Mouse (Mus musculus): ENCODE measurements around the gene Eipr1. TPM values are rescaled to one million over a fixed set of nuclear protein-coding genes. Genes with fewer than 3 reads are reported as not detected.

Gene Eipr1
- total RNA-seq, 1 experiment: 41.5 TPM

DNA sequence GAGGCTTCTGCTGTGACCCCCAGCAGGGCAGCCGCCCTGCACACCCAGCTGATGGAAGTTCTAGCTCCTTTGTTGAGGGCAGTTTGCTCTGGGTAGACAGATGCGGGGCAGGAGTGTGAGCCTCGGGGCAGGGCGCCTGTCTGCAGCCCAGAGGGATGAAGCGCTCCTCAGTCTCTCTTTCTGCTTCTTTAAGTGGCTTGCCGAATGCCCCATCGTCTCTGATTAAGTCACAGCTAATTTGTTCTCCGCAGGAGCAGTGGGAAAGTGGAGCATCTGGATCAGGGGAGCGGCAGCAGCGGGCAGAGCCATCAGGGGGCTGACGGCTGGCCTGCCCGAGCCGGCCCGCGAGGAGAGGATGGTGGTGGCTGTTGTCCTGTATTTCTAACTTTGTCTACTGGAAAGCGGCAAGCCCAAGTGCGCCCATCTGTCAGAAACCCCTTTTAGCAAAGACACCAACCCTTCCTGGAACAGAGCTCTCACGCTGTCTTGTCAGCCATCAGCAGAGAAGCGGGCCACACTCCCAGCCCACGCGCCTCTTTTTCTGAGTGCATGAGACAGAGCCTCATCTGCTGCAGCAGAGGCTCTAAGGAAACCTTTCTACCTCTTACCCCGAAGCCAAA is 40.9 kb upstream of the Eipr1 start:
- H3K9me3 ChIP-seq (ENCODE audit: control insufficient read depth, insufficient read depth, low read depth, low read length): no peaks in the 10 kb centered on the region
- H3K9ac ChIP-seq (ENCODE audit: insufficient read depth, low read depth, low read length, poor library complexity, severe bottlenecking): no peak overlapping the region
- no peaks in the 10 kb centered on the region; the same call in 1 of the 2 replicates for H3K36me3 ChIP-seq (ENCODE audit: control insufficient read depth, insufficient read depth, low read length, poor library complexity, severe bottlenecking)
- H3K4me3 ChIP-seq (ENCODE audit: insufficient read depth in 1 of 2, low read depth in 1 of 2, low read length in 2 of 2, poor library complexity in 1 of 2, severe bottlenecking in 1 of 2): no peak overlapping the region
- no peaks in the 10 kb centered on the region; a peak in 2 of 4 replicates for H3K4me1 ChIP-seq (ENCODE audit: control insufficient read depth in 2 of 2, insufficient read depth in 2 of 2, low read length in 2 of 2, poor library complexity in 1 of 2)
- TF ChIP-seq ZNF384 (IDR thresholded peaks at IDR 0.05; ENCODE audit: low read depth, low read length) (no peak), MAFK (IDR thresholded peaks at IDR 0.05; ENCODE audit: insufficient read depth, low read depth, low read length) (no peak), ZC3H11A (IDR thresholded peaks at IDR 0.05; ENCODE audit: borderline replicate concordance, low read depth, low read length) (no peak)
- H3K27ac ChIP-seq (ENCODE audit: insufficient read depth, low read depth, low read length, poor library complexity, severe bottlenecking): no peak overlapping the region
- no peak for DNase-seq (ENCODE audit: low read depth, low spot score)
- in situ Hi-C loops (cut with MboI; ENCODE audit: low sequenced_read_pairs in 2 of 2, unreplicated experiment in 2 of 2): no loop called here

DNA sequence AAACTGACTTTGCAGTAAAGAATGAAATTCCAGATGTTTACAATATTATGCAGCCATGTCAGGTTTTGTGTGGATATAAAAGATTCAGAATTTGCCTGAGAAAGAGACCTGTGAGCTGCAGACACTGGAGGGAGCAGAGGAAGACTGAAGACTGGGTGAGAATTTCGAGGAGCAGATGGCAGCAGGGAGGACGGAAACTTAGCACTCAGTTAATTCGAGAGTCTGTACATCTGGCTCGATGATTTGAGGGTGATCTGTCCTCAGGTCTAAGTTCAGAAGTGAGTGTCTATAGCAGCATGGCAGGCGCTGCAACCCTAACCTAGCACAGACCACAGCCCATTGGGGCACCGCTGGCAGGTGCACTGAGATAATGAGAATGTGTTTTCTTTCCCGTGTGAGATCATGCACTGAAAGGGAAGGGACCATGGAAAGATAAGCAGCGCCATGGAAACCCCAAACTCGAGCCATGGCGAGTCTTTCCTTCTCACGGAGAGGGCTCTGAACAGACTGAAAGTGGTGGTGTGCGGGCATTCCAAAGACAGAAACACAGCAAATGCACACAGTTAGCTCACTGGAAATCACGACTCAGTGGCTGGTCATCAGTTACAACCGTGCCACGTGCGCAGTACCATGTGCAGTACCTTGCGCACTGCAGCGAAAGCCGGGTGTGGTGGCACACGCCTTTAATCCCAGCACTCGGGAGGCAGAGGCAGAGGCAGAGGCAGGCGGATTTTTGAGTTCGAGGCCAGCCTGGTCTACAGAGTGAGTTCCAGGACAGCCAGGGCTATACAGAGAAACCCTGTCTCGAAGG is 36.6 kb upstream of the Eipr1 start:
- Histone ChIP-seq H3K36me3 (ENCODE audit: control insufficient read depth, insufficient read depth, low read length, poor library complexity, severe bottlenecking) (peaks cover 2% of the 10 kb centered on the region; the same call in 1 of the 2 replicates), H3K4me1 (ENCODE audit: control insufficient read depth in 2 of 2, insufficient read depth in 2 of 2, low read length in 2 of 2, poor library complexity in 1 of 2) (peaks cover 2 to 4% of the 10 kb centered on the region in 2 experiments; a peak in 3 of 4 replicates), H3K9me3 (ENCODE audit: control insufficient read depth, insufficient read depth, low read depth, low read length) (no peaks in the 10 kb centered on the region), H3K9ac (ENCODE audit: insufficient read depth, low read depth, low read length, poor library complexity, severe bottlenecking) (no peak overlapping the region), H3K4me3 (ENCODE audit: insufficient read depth in 1 of 2, low read depth in 1 of 2, low read length in 2 of 2, poor library complexity in 1 of 2, severe bottlenecking in 1 of 2) (no peak overlapping the region), H3K27ac (ENCODE audit: insufficient read depth, low read depth, low read length, poor library complexity, severe bottlenecking) (no peak overlapping the region)
- TF ChIP-seq HCFC1 (IDR thresholded peaks at IDR 0.05; ENCODE audit: borderline replicate concordance, insufficient read depth, low read length): no peak
- no peak for TF ChIP-seq CHD2 (IDR thresholded peaks at IDR 0.05; ENCODE audit: low read depth, low read length)
- TF ChIP-seq MAFK (IDR thresholded peaks at IDR 0.05; ENCODE audit: insufficient read depth, low read depth, low read length): no peak
- TF ChIP-seq ZNF384 (IDR thresholded peaks at IDR 0.05; ENCODE audit: low read depth, low read length): no peak
- TF ChIP-seq ZC3H11A (IDR thresholded peaks at IDR 0.05; ENCODE audit: borderline replicate concordance, low read depth, low read length): no peak
- in situ Hi-C loops (cut with MboI; ENCODE audit: low sequenced_read_pairs in 2 of 2, unreplicated experiment in 2 of 2): no loop called here
- DNase-seq (ENCODE audit: low read depth, low spot score): no peak

DNA sequence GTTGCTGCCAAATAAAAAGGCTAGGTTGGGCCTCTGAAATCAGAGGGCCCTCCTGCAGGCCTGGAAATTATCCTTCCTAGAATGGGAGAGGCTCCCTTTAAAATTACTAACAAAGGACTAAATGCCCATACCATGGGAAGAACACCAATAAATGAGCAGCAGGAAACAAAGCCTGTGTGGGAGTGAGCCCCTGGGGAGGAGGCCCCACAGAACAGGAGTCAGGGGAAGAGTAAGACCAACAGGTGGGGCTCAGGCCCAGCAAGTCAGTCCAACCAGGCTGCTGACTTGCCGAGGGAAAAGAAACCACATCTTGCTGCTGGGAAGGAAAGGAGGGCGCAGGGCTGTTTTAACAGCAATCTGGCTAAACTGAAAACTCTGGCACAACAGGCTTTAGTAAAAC is 34.5 kb upstream of the Eipr1 start:
- DNase-seq (ENCODE audit: low read depth, low spot score): no peak
- Histone ChIP-seq H3K9ac (ENCODE audit: insufficient read depth, low read depth, low read length, poor library complexity, severe bottlenecking) (no peak overlapping the region), H3K4me1 (ENCODE audit: control insufficient read depth in 2 of 2, insufficient read depth in 2 of 2, low read length in 2 of 2, poor library complexity in 1 of 2) (peaks cover 2 to 4% of the 10 kb centered on the region in 2 experiments; a peak in 2 of 4 replicates), H3K36me3 (ENCODE audit: control insufficient read depth, insufficient read depth, low read length, poor library complexity, severe bottlenecking) (peaks cover 14% of the 10 kb centered on the region), H3K27ac (ENCODE audit: insufficient read depth, low read depth, low read length, poor library complexity, severe bottlenecking) (no peak overlapping the region), H3K4me3 (ENCODE audit: insufficient read depth in 1 of 2, low read depth in 1 of 2, low read length in 2 of 2, poor library complexity in 1 of 2, severe bottlenecking in 1 of 2) (no peak overlapping the region), H3K9me3 (ENCODE audit: control insufficient read depth, insufficient read depth, low read depth, low read length) (no peaks in the 10 kb centered on the region)
- in situ Hi-C loops (cut with MboI; ENCODE audit: low sequenced_read_pairs in 2 of 2, unreplicated experiment in 2 of 2): no loop called here
- TF ChIP-seq ZNF384 (IDR thresholded peaks at IDR 0.05; ENCODE audit: low read depth, low read length) (no peak), MAFK (IDR thresholded peaks at IDR 0.05; ENCODE audit: insufficient read depth, low read depth, low read length) (no peak), ZC3H11A (IDR thresholded peaks at IDR 0.05; ENCODE audit: borderline replicate concordance, low read depth, low read length) (no peak), HCFC1 (IDR thresholded peaks at IDR 0.05; ENCODE audit: borderline replicate concordance, insufficient read depth, low read length) (no peak), CHD2 (IDR thresholded peaks at IDR 0.05; ENCODE audit: low read depth, low read length) (no peak)

DNA sequence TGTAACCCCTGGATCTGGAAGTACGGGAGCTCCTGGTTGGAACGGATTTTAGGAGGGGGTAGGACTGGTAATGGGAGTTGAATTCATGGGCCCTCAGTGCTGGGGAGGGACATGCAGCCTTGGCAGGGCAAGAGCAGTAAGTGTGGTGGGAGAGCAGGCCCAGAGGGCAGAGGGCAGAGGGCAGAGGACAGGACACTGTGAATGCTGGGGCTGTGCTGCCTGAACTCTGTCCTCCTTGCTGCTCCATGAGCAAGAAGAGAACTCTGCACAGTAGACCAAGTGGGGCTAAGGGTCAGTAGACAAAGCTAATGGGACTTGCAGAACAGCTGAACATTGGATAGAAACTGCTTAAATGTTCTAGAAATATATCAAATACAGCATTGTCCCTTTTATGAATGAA is 33.5 kb upstream of the Eipr1 start:
- Histone ChIP-seq H3K36me3 (ENCODE audit: control insufficient read depth, insufficient read depth, low read length, poor library complexity, severe bottlenecking) (peaks cover 18% of the 10 kb centered on the region), H3K9me3 (ENCODE audit: control insufficient read depth, insufficient read depth, low read depth, low read length) (no peaks in the 10 kb centered on the region), H3K4me1 (ENCODE audit: control insufficient read depth in 2 of 2, insufficient read depth in 2 of 2, low read length in 2 of 2, poor library complexity in 1 of 2) (peaks cover 2 to 4% of the 10 kb centered on the region in 2 experiments; a peak in 1 of 4 replicates), H3K9ac (ENCODE audit: insufficient read depth, low read depth, low read length, poor library complexity, severe bottlenecking) (no peak overlapping the region), H3K27ac (ENCODE audit: insufficient read depth, low read depth, low read length, poor library complexity, severe bottlenecking) (no peak overlapping the region), H3K4me3 (ENCODE audit: insufficient read depth in 1 of 2, low read depth in 1 of 2, low read length in 2 of 2, poor library complexity in 1 of 2, severe bottlenecking in 1 of 2) (no peak overlapping the region)
- no peak for DNase-seq (ENCODE audit: low read depth, low spot score)
- in situ Hi-C loops (cut with MboI; ENCODE audit: low sequenced_read_pairs in 2 of 2, unreplicated experiment in 2 of 2): no loop called here
- TF ChIP-seq ZNF384 (IDR thresholded peaks at IDR 0.05; ENCODE audit: low read depth, low read length) (no peak), ZC3H11A (IDR thresholded peaks at IDR 0.05; ENCODE audit: borderline replicate concordance, low read depth, low read length) (no peak), HCFC1 (IDR thresholded peaks at IDR 0.05; ENCODE audit: borderline replicate concordance, insufficient read depth, low read length) (no peak), CHD2 (IDR thresholded peaks at IDR 0.05; ENCODE audit: low read depth, low read length) (no peak), MAFK (IDR thresholded peaks at IDR 0.05; ENCODE audit: insufficient read depth, low read depth, low read length) (no peak)
